Mouse (Mus musculus): ENCODE measurements around the gene Nxnl1. TPM values are rescaled to one million over a fixed set of nuclear protein-coding genes. Genes with fewer than 3 reads are reported as not detected.

Gene Nxnl1
- polyA plus RNA-seq, 1 experiment, result not detected

- Histone ChIP-seq H3K27me3 (ENCODE audit: control insufficient read depth, insufficient read depth, low read length) (peaks cover 18% of the 10 kb centered on the region; the same call in 1 of the 2 replicates), H3K27ac (ENCODE audit: insufficient read depth, low read depth, low read length) (no peak within 1 kb of the TSS), H3K4me1 (ENCODE audit: control insufficient read depth, insufficient read depth, insufficient read length, low read length) (peaks cover 13% of the 10 kb centered on the region), H3K4me3 (ENCODE audit: low read depth, low read length) (peak within 1 kb of the TSS; percentile 59), H3K36me3 (ENCODE audit: control insufficient read depth, insufficient read depth, low read length) (no peaks in the 10 kb centered on the region)
- TF ChIP-seq CTCF (IDR thresholded peaks at IDR 0.05; ENCODE audit: extremely low read depth, insufficient read length, insufficient replicate concordance, low read depth, low read length) (no peak), POLR2A (IDR thresholded peaks at IDR 0.05; ENCODE audit: low read depth, low read length) (no peak)
- whole genome bisulfite sequencing, result 4% methylated on average over 70 of the region's 70 CpGs
Measured at GRCm38 (mm10) chr8:71558071-71558957, 8.1 kb downstream of the Nxnl1 start, which contains the start of gene Tmem221. Gene Tmem221 (minus strand): TSS chr8:71558871.

DNA sequence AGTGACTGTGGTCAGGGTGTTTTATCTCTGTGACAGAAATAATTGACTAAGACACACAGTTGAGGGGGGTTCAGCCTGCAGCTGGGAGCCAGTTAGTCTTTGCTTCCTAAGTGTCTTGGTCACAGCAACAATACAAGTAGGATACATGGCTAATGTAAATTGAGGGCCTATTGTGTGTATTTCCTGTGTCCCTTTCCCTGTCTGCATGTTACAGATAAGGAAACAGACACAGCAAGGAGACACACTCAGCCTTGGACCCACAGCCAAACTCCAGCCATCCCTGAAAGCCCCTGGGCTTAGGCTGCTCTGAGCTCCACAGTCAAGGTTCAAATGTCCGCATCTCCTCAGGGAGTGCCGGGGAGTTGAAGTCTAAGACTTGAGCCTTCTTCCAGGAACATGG lies 11.8 kb downstream of the Nxnl1 start:
- H3K4me1 ChIP-seq (ENCODE audit: control insufficient read depth, insufficient read depth, insufficient read length, low read length), result peaks cover 10% of the 10 kb centered on the region; the same call in 1 of the 2 replicates
- TF ChIP-seq POLR2A (IDR thresholded peaks at IDR 0.05; ENCODE audit: low read depth, low read length) (no peak), CTCF (IDR thresholded peaks at IDR 0.05; ENCODE audit: extremely low read depth, insufficient read length, insufficient replicate concordance, low read depth, low read length) (no peak)
- WGBS, result 87% methylated on average over 2 of the region's 2 CpGs
- no peak overlapping the region for H3K27ac ChIP-seq (ENCODE audit: insufficient read depth, low read depth, low read length)
- peaks cover 14% of the 10 kb centered on the region; the same call in 1 of the 2 replicates for H3K27me3 ChIP-seq (ENCODE audit: control insufficient read depth, insufficient read depth, low read length)
- H3K4me3 ChIP-seq (ENCODE audit: low read depth, low read length), result no peak overlapping the region
- no peaks in the 10 kb centered on the region for H3K36me3 ChIP-seq (ENCODE audit: control insufficient read depth, insufficient read depth, low read length)

DNA sequence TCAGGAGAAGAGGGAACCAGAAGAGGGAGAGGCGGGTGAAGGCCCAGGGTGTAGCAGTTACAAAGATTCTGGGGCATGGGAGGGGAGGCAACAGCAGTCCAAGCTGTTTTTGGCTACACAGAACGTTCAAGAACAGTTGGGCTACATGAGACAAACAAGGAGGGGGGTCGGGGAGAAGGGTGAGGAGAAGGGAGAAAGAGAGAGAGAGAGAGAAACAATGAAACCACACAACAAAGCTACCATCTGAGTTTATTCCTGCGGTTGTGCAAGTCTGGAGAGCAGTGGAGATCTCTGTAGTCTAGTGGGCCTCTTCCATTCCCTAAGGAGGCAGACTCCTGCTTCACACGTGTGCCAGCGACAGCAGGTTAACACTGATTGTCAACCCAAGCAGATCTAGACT lies 12.4 kb downstream of the Nxnl1 start:
- Histone ChIP-seq H3K4me1 (ENCODE audit: control insufficient read depth, insufficient read depth, insufficient read length, low read length) (0 out of 2 replicates have a peak, but pooled peaks cover 7% of the 10 kb centered on the region), H3K4me3 (ENCODE audit: low read depth, low read length) (no peak overlapping the region), H3K27me3 (ENCODE audit: control insufficient read depth, insufficient read depth, low read length) (peaks cover 14% of the 10 kb centered on the region; the same call in 1 of the 2 replicates), H3K36me3 (ENCODE audit: control insufficient read depth, insufficient read depth, low read length) (no peaks in the 10 kb centered on the region), H3K27ac (ENCODE audit: insufficient read depth, low read depth, low read length) (no peak overlapping the region)
- 69% methylated on average over 6 of the region's 6 CpGs for WGBS
- TF ChIP-seq POLR2A (IDR thresholded peaks at IDR 0.05; ENCODE audit: low read depth, low read length), result no peak
- TF ChIP-seq CTCF (IDR thresholded peaks at IDR 0.05; ENCODE audit: extremely low read depth, insufficient read length, insufficient replicate concordance, low read depth, low read length), result no peak

DNA sequence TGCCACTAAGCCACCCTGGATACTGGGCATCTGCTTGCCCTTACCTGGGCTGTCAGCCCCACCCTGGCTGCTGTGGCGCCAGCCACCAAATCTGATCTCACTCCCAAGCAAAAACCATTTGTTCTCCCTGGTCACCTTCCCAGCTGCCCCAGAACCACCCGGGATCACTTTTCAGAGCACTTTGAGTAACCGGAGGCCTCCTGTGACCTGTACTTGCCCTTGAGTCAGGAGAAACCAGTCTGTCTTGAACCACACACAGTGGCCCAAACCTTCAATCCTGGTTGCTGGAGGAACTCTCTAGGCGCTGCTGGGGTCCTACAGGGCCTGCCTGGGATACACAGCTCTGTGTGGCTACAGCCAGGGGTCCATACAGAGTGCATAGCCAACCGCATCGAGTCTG lies 13.6 kb downstream of the Nxnl1 start:
- H3K27me3 ChIP-seq (ENCODE audit: control insufficient read depth, insufficient read depth, low read length), result peaks cover 2% of the 10 kb centered on the region; the same call in 1 of the 2 replicates
- no peak overlapping the region for H3K4me3 ChIP-seq (ENCODE audit: low read depth, low read length)
- WGBS, result 54% methylated on average over 6 of the region's 6 CpGs
- H3K27ac ChIP-seq (ENCODE audit: insufficient read depth, low read depth, low read length), result no peak overlapping the region
- peaks cover 9% of the 10 kb centered on the region for H3K36me3 ChIP-seq (ENCODE audit: control insufficient read depth, insufficient read depth, low read length)
- TF ChIP-seq POLR2A (IDR thresholded peaks at IDR 0.05; ENCODE audit: low read depth, low read length) (no peak), CTCF (IDR thresholded peaks at IDR 0.05; ENCODE audit: extremely low read depth, insufficient read length, insufficient replicate concordance, low read depth, low read length) (no peak)
- H3K4me1 ChIP-seq (ENCODE audit: control insufficient read depth, insufficient read depth, insufficient read length, low read length), result no peaks in the 10 kb centered on the region

- 74% methylated on average over 7 of the region's 7 CpGs for WGBS
- no peaks in the 10 kb centered on the region for H3K27me3 ChIP-seq (ENCODE audit: control insufficient read depth, insufficient read depth, low read length)
- H3K27ac ChIP-seq (ENCODE audit: insufficient read depth, low read depth, low read length), result no peak overlapping the region
- H3K36me3 ChIP-seq (ENCODE audit: control insufficient read depth, insufficient read depth, low read length), result peaks cover 26% of the 10 kb centered on the region
- no peak for TF ChIP-seq CTCF (IDR thresholded peaks at IDR 0.05; ENCODE audit: extremely low read depth, insufficient read length, insufficient replicate concordance, low read depth, low read length)
- TF ChIP-seq POLR2A (IDR thresholded peaks at IDR 0.05; ENCODE audit: low read depth, low read length), result no peak
- H3K4me3 ChIP-seq (ENCODE audit: low read depth, low read length), result no peak overlapping the region
- no peaks in the 10 kb centered on the region for H3K4me1 ChIP-seq (ENCODE audit: control insufficient read depth, insufficient read depth, insufficient read length, low read length)
Measured at GRCm38 (mm10) chr8:71550754-71551153, 15.6 kb downstream of the Nxnl1 start.

DNA sequence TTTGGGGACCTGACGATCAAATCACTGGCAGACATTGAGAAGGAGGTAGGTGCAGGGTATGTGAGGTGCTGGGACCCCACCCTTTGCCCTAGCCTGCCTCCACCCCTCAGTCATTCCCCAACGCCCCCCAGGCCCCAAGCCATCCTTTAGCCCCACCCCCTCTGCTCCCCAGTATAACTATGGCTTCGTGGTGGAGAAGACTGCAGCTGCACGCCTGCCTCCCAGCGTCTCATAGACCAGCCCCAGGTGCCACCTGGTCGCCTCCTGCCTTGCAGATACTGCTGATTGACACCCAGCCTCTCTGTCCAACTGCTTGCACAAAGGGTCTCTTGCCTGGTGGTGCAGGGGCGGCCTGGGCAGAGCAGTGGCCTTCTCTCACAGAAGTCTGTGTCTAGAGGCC lies 18.8 kb downstream of the Nxnl1 start:
- no peak overlapping the region for H3K27ac ChIP-seq (ENCODE audit: insufficient read depth, low read depth, low read length)
- no peaks in the 10 kb centered on the region for H3K27me3 ChIP-seq (ENCODE audit: control insufficient read depth, insufficient read depth, low read length)

DNA sequence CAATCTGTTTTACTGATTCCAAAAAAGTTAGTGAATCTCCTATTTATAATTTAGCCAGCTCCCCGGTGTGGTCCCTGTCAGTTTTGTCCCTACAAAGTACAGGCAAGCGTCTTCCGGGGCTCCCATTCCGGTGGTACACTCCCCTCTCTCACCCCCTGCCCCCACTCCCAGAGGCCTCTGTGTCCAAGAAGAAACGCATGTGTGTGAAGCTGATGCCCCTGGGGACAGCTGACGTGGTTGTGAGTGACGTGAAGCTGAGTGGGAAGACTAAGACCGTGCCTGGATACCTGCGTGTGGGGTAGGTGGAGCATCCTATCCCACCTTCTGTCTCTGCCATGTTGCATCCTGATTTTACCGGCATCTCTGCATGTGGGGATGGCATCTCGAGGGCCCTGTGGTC lies 21.3 kb downstream of the Nxnl1 start:
- peaks cover 32% of the 10 kb centered on the region for H3K36me3 ChIP-seq (ENCODE audit: control insufficient read depth, insufficient read depth, low read length)
- 94% methylated on average over 11 of the region's 11 CpGs for WGBS
- TF ChIP-seq POLR2A (IDR thresholded peaks at IDR 0.05; ENCODE audit: low read depth, low read length), result no peak
- no peak for TF ChIP-seq CTCF (IDR thresholded peaks at IDR 0.05; ENCODE audit: extremely low read depth, insufficient read length, insufficient replicate concordance, low read depth, low read length)

More for the DNA sequence above, 18.8 kb downstream of the Nxnl1 start:
- peaks cover 9% of the 10 kb centered on the region for H3K4me1 ChIP-seq (ENCODE audit: control insufficient read depth, insufficient read depth, insufficient read length, low read length)
- no peak for TF ChIP-seq CTCF (IDR thresholded peaks at IDR 0.05; ENCODE audit: extremely low read depth, insufficient read length, insufficient replicate concordance, low read depth, low read length)
- no peak for TF ChIP-seq POLR2A (IDR thresholded peaks at IDR 0.05; ENCODE audit: low read depth, low read length)
- WGBS, result 88% methylated on average over 7 of the region's 7 CpGs
- no peak overlapping the region for H3K4me3 ChIP-seq (ENCODE audit: low read depth, low read length)
- peaks cover 32% of the 10 kb centered on the region for H3K36me3 ChIP-seq (ENCODE audit: control insufficient read depth, insufficient read depth, low read length)

More for the DNA sequence above, 21.3 kb downstream of the Nxnl1 start:
- Histone ChIP-seq H3K4me3 (ENCODE audit: low read depth, low read length) (no peak overlapping the region), H3K27ac (ENCODE audit: insufficient read depth, low read depth, low read length) (no peak overlapping the region), H3K27me3 (ENCODE audit: control insufficient read depth, insufficient read depth, low read length) (no peaks in the 10 kb centered on the region), H3K4me1 (ENCODE audit: control insufficient read depth, insufficient read depth, insufficient read length, low read length) (peaks cover 9% of the 10 kb centered on the region)

Measured in small intestine, adult 2 months (tissue).